Mouse (Mus musculus): ENCODE data around the gene Sorcs1. TPM values are rescaled to one million over a fixed set of nuclear protein-coding genes. Genes with fewer than 3 reads are reported as not detected.

Sorcs1 gene
- polyA plus RNA-seq, 1 experiment = not detected

DNA sequence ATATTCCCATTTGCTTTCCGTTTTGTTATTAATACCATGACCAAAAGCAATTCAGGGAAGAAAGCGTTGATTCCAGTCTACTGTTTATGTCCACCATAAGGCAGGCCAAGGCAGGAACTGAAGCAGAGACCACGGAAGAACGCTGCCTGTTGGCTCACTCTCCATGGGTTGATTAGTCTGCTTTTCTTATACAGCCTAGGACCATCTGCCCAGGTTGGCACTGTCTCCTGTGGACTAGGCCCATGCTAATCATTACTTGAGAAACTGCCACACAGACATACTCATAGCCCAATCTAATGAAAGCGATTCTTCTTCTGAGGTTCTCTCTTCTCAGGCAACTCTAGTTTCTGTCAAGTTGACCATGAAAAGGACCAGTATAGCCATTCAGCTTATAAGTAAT, 92.3 kb downstream of the Sorcs1 start:
- no peaks in the 10 kb centered on the region for H3K27me3 ChIP-seq (ENCODE audit: control insufficient read depth)
- no peaks in the 10 kb centered on the region for H3K4me1 ChIP-seq (ENCODE audit: control insufficient read depth)
- no peaks in the 10 kb centered on the region for H3K36me3 ChIP-seq (ENCODE audit: control insufficient read depth)
- TF ChIP-seq GATA1 (IDR thresholded peaks at IDR 0.05; ENCODE audit: low read length) = no peak
- no peak for TF ChIP-seq TAL1 (IDR thresholded peaks at IDR 0.05; ENCODE audit: low read length)
- H3K9me3 ChIP-seq (ENCODE audit: control insufficient read depth, low read length) = no peaks in the 10 kb centered on the region; the same call in 1 of the 2 replicates
- no peak overlapping the region for H3K4me3 ChIP-seq (replicated peaks)

DNA sequence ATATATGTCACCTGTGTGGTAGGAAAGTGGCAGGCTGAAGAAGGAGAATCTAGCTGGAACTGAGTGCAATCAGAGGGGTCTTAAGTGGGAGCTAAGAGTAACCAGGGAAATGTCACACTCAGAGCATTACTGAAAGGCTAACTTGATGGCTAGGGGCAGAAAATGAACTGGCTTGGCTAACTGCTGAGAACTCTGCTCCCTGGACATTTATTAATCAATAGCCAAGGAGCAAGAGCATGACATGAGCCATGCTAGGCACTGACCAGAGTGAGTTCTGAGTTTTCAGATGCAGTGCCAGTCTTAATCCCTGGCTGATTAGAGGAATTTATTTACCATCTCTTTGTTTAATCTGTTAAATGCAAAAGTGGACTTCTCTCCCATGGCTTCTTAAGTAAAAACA, 95.5 kb downstream of the Sorcs1 start:
- H3K27me3 ChIP-seq (ENCODE audit: control insufficient read depth) = no peaks in the 10 kb centered on the region
- TF ChIP-seq GATA1 (IDR thresholded peaks at IDR 0.05; ENCODE audit: low read length) (no peak), TAL1 (IDR thresholded peaks at IDR 0.05; ENCODE audit: low read length) (no peak)
- H3K4me1 ChIP-seq (ENCODE audit: control insufficient read depth) = no peaks in the 10 kb centered on the region
- no peak overlapping the region for H3K4me3 ChIP-seq (replicated peaks)
- H3K9me3 ChIP-seq (ENCODE audit: control insufficient read depth, low read length) = no peaks in the 10 kb centered on the region; the same call in 1 of the 2 replicates
- H3K36me3 ChIP-seq (ENCODE audit: control insufficient read depth) = no peaks in the 10 kb centered on the region

DNA sequence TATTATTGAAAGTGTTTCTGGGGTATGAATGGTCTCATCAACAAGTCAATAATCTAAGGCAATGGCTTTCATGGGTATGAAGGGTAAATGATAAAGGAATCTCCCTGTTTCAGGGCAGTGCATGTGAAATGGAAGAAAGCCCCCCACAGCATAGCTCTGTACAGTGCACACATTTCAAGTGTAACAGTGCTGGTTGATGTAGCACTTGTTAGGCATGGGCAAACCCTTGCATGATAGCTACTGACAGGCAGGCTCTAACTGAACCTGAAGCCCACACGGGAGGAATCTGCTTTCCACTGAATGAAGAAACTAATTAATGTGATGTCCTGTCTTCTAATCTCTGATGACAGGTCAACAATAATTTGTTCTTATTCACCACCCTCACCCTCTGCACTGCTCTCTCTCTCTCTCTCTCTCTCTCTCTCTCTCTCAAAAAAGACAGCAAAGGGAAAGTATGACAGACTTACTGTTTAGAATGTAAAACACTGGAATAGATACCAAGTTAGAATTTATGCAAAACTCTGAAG, 108.7 kb downstream of the Sorcs1 start:
- Histone ChIP-seq H3K27me3 (ENCODE audit: control insufficient read depth) (no peaks in the 10 kb centered on the region), H3K36me3 (ENCODE audit: control insufficient read depth) (no peaks in the 10 kb centered on the region), H3K9me3 (ENCODE audit: control insufficient read depth, low read length) (no peaks in the 10 kb centered on the region)

DNA sequence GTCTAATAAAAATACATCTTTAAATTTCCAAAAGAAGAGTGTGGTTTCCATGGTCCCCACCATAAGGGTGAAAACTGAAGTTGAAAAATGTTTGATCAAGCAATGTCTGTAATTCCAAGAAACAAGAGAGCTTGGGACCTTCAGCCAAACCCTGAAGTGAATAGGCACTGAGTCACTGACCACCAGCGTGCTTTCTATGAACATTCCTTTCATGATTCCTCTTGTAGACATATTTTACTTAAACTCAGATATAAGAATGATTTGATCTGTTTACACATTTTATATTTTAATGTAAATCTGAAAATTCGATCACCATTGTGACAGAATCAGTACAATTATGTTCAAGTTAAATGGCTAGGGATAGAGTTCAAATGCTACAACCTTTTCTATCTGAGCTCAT, 112.1 kb downstream of the Sorcs1 start:
- no peak overlapping the region for H3K4me3 ChIP-seq (replicated peaks)
- no peaks in the 10 kb centered on the region for H3K4me1 ChIP-seq (ENCODE audit: control insufficient read depth)
- H3K9me3 ChIP-seq (ENCODE audit: control insufficient read depth, low read length) = no peaks in the 10 kb centered on the region
- TF ChIP-seq GATA1 (IDR thresholded peaks at IDR 0.05; ENCODE audit: low read length) (no peak), TAL1 (IDR thresholded peaks at IDR 0.05; ENCODE audit: low read length) (no peak)
- no peaks in the 10 kb centered on the region for H3K36me3 ChIP-seq (ENCODE audit: control insufficient read depth)
- H3K27me3 ChIP-seq (ENCODE audit: control insufficient read depth) = no peaks in the 10 kb centered on the region

More for the DNA sequence above, 108.7 kb downstream of the Sorcs1 start:
- Histone ChIP-seq H3K4me1 (ENCODE audit: control insufficient read depth) (no peaks in the 10 kb centered on the region), H3K4me3 (replicated peaks) (no peak overlapping the region)
- TF ChIP-seq TAL1 (IDR thresholded peaks at IDR 0.05; ENCODE audit: low read length) (no peak), GATA1 (IDR thresholded peaks at IDR 0.05; ENCODE audit: low read length) (no peak)

- H3K4me1 ChIP-seq (ENCODE audit: control insufficient read depth) = no peaks in the 10 kb centered on the region
- H3K4me3 ChIP-seq (replicated peaks) = no peak overlapping the region
- H3K27me3 ChIP-seq (ENCODE audit: control insufficient read depth) = no peaks in the 10 kb centered on the region
- TF ChIP-seq TAL1 (IDR thresholded peaks at IDR 0.05; ENCODE audit: low read length) = no peak
- no peak for TF ChIP-seq GATA1 (IDR thresholded peaks at IDR 0.05; ENCODE audit: low read length)
- H3K36me3 ChIP-seq (ENCODE audit: control insufficient read depth) = no peaks in the 10 kb centered on the region
- no peaks in the 10 kb centered on the region; the same call in 1 of the 2 replicates for H3K9me3 ChIP-seq (ENCODE audit: control insufficient read depth, low read length)
Measured at GRCm38 (mm10) chr19:50558771-50559170, 119.7 kb downstream of the Sorcs1 start.

DNA sequence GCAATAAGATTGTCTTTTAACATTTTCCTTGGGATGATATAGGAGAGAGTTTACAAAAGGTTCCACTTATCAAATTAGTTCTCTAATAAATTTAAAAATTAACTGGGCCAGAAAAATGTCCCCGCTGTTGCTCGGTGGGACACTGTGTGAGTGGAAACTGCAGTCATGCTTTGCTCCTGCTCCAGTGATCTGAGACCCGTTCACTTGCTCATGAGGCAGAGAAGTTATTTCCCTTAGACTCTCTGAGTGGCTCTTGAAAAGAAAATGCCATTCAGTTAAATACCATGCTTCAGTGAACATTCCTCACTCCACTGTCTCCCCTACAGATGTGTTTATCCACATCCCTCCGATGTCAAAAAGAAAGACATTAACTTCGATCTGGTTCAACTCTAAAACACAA, 144.4 kb downstream of the Sorcs1 start:
- H3K4me3 ChIP-seq (replicated peaks) = no peak overlapping the region
- no peaks in the 10 kb centered on the region for H3K27me3 ChIP-seq (ENCODE audit: control insufficient read depth)
- H3K36me3 ChIP-seq (ENCODE audit: control insufficient read depth) = no peaks in the 10 kb centered on the region
- H3K4me1 ChIP-seq (ENCODE audit: control insufficient read depth) = no peaks in the 10 kb centered on the region
- no peaks in the 10 kb centered on the region for H3K9me3 ChIP-seq (ENCODE audit: control insufficient read depth, low read length)
- TF ChIP-seq TAL1 (IDR thresholded peaks at IDR 0.05; ENCODE audit: low read length) (no peak), GATA1 (IDR thresholded peaks at IDR 0.05; ENCODE audit: low read length) (no peak)

GRCm38 (mm10) chr19:50527835-50528234, 150.6 kb downstream of the Sorcs1 start:
- Histone ChIP-seq H3K4me1 (ENCODE audit: control insufficient read depth) (no peaks in the 10 kb centered on the region), H3K27me3 (ENCODE audit: control insufficient read depth) (no peaks in the 10 kb centered on the region), H3K36me3 (ENCODE audit: control insufficient read depth) (no peaks in the 10 kb centered on the region), H3K9me3 (ENCODE audit: control insufficient read depth, low read length) (no peaks in the 10 kb centered on the region; the same call in 1 of the 2 replicates), H3K4me3 (replicated peaks) (no peak overlapping the region)
- TF ChIP-seq GATA1 (IDR thresholded peaks at IDR 0.05; ENCODE audit: low read length) (no peak), TAL1 (IDR thresholded peaks at IDR 0.05; ENCODE audit: low read length) (no peak)

DNA sequence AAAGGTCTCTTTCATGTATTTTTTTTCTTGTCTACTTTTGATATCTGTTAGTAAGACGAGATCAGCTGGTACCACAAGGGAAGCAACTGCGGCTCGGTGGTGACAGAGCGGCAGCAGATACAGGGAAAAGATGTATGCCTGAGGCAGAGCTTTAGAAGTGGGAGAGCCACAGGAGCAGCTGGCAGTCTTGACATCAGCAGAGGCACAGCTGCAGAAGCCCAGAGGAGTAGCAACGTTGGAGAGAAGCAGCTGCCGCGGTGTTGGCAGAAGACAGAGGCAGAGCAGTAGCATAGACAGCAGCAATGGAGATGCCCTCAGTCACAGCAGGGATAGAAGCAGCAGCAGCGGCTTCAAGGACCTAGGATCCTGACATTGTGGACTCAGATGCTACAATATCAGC, 152.4 kb downstream of the Sorcs1 start:
- no peaks in the 10 kb centered on the region for H3K4me1 ChIP-seq (ENCODE audit: control insufficient read depth)
- no peaks in the 10 kb centered on the region for H3K27me3 ChIP-seq (ENCODE audit: control insufficient read depth)
- no peak overlapping the region for H3K4me3 ChIP-seq (replicated peaks)
- H3K9me3 ChIP-seq (ENCODE audit: control insufficient read depth, low read length) = no peaks in the 10 kb centered on the region; the same call in 1 of the 2 replicates
- TF ChIP-seq TAL1 (IDR thresholded peaks at IDR 0.05; ENCODE audit: low read length) (no peak), GATA1 (IDR thresholded peaks at IDR 0.05; ENCODE audit: low read length) (no peak)
- no peaks in the 10 kb centered on the region for H3K36me3 ChIP-seq (ENCODE audit: control insufficient read depth)

DNA sequence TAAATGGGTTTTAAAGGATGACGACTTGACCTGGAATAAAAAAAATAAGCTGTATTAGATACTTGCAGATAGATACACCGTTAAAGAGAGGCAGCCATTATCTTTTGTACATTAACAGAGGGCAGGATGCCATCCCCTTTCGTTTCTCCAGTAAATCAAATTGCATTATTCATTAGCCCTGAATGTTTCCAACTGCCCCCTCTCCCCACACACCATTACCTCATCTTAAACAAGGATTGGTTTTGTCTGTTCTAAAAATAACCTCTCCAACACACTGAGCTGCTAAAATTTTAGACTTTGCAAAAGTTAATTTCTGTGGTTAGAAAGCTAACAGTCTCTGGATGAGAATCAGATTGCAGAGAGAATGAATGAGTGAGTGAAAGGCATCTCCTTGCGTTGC, 156.5 kb downstream of the Sorcs1 start:
- Histone ChIP-seq H3K36me3 (ENCODE audit: control insufficient read depth) (no peaks in the 10 kb centered on the region), H3K9me3 (ENCODE audit: control insufficient read depth, low read length) (peaks cover 3% of the 10 kb centered on the region; the same call in 1 of the 2 replicates), H3K27me3 (ENCODE audit: control insufficient read depth) (no peaks in the 10 kb centered on the region), H3K4me3 (replicated peaks) (no peak overlapping the region), H3K4me1 (ENCODE audit: control insufficient read depth) (no peaks in the 10 kb centered on the region)
- TF ChIP-seq GATA1 (IDR thresholded peaks at IDR 0.05; ENCODE audit: low read length) = no peak
- TF ChIP-seq TAL1 (IDR thresholded peaks at IDR 0.05; ENCODE audit: low read length) = no peak

Measured in erythroblast, embryonic 14.5 days (primary cell).